Mouse (Mus musculus): Measurements from ENCODE around the gene Slc22a8.

GRCm38 (mm10) chr19:8592155-8592554, 1.1 kb downstream of the Slc22a8 start:
- TF ChIP-seq CTCF (IDR thresholded peaks at IDR 0.05; ENCODE audit: extremely low read depth, insufficient read length, insufficient replicate concordance, low read depth, low read length) (no peak), POLR2A (IDR thresholded peaks at IDR 0.05; ENCODE audit: low read depth, low read length) (no peak)
